Mouse (Mus musculus) limb, embryonic 12.5 days (tissue): Measurements from ENCODE around the gene Gas7. TPM values are rescaled to one million over a fixed set of nuclear protein-coding genes. Genes with fewer than 3 reads are reported as not detected.

Experiments used
- ATAC-seq: fragments of 200-750 bp; cut with Nextera tagmentation; 2 replicates; pipeline ENCODE4 v1.8.0; 2017; ENCODE audit warnings: low read depth, moderate TSS enrichment; ENCODE audit not compliant: insufficient number of reproducible peaks, insufficient read depth, low FRiP score, low TSS enrichment
- H3K27ac ChIP-seq: fragments of 300-500 bp; sonication (generic); 2 replicates; pipeline ENCODE4 v1.5.1; 2016; ENCODE audit warnings: mild to moderate bottlenecking, moderate library complexity
- H3K27me3 ChIP-seq: fragments of 300-500 bp; sonication (generic); 2 replicates; pipeline ENCODE4 v1.6.1; 2016; ENCODE audit warnings: mild to moderate bottlenecking, moderate library complexity
- H3K36me3 ChIP-seq: fragments of 300-500 bp; sonication (generic); 2 replicates; pipeline ENCODE4 v1.6.1; 2016; ENCODE audit warnings: mild to moderate bottlenecking, moderate library complexity
- H3K4me1 ChIP-seq: fragments of 300-500 bp; sonication (generic); replicated peaks from 2 replicates; pipeline ENCODE4 v1.6.1; 2016
- H3K4me2 ChIP-seq: fragments of 300-500 bp; sonication (generic); 2 replicates; pipeline ENCODE4 v1.6.1; 2016; ENCODE audit warnings: mild to moderate bottlenecking, moderate library complexity
- H3K4me3 ChIP-seq: fragments of 300-500 bp; sonication (generic); replicated peaks from 2 replicates; pipeline ENCODE4 v1.5.1; 2016; ENCODE audit warnings: mild to moderate bottlenecking
- H3K9ac ChIP-seq: fragments of 300-500 bp; sonication (generic); replicated peaks from 2 replicates; pipeline ENCODE4 v1.6.1; 2016; ENCODE audit warnings: mild to moderate bottlenecking, moderate library complexity
- H3K9me3 ChIP-seq: fragments of 300-500 bp; sonication (generic); 2 replicates; pipeline ENCODE4 v1.6.1; 2016; ENCODE audit warnings: mild to moderate bottlenecking, moderate library complexity
- WGBS: fragments of 180-500 bp; shearing (Covaris S2); methylation state at CpG from one replicate; pipeline ENCODE4 v1.1.7; 2016; 5-methylcytosine and 5-hydroxymethylcytosine counted together
- polyA plus RNA-seq: library from polyadenylated mRNA; unstranded; fragments of >200 nt; fragmentation: Nextera tagmentation; extraction: Ambion mirVana; gene quantifications from 2 replicates; pipeline ENCODE4 v1.2.1, GENCODE M21; 2016

Gas7 gene
- polyA plus RNA-seq, 1 experiment from 2014 or later = 4.3 TPM

GRCm38 (mm10) chr11:67535703-67536102 lies 80.5 kb downstream of the Gas7 start:
- H3K4me3 ChIP-seq = no peak overlapping the region
- no peaks in the 10 kb centered on the region for H3K36me3 ChIP-seq
- H3K27ac ChIP-seq = no peak overlapping the region
- no peak overlapping the region for H3K4me2 ChIP-seq
- ATAC-seq = no peak
- no peaks in the 10 kb centered on the region for H3K9me3 ChIP-seq
- 81% methylated on average over 1 of the region's 1 CpGs for WGBS
- peaks cover 11% of the 10 kb centered on the region; the same call in 1 of the 2 replicates for H3K4me1 ChIP-seq
- no peak overlapping the region for H3K9ac ChIP-seq
- no peaks in the 10 kb centered on the region for H3K27me3 ChIP-seq

- no peaks in the 10 kb centered on the region for H3K36me3 ChIP-seq
- H3K4me2 ChIP-seq = no peak overlapping the region
- 80% methylated on average over 1 of the region's 1 CpGs for WGBS
- H3K4me3 ChIP-seq = no peak overlapping the region
- no peak overlapping the region for H3K9ac ChIP-seq
- no peak overlapping the region for H3K27ac ChIP-seq
- H3K9me3 ChIP-seq = no peaks in the 10 kb centered on the region
- no peak for ATAC-seq
- H3K27me3 ChIP-seq = no peaks in the 10 kb centered on the region
- peaks cover 11% of the 10 kb centered on the region; the same call in 1 of the 2 replicates for H3K4me1 ChIP-seq
Observed at GRCm38 (mm10) chr11:67536413-67536812, 81.2 kb downstream of the Gas7 start.

- Histone ChIP-seq H3K9me3 (no peaks in the 10 kb centered on the region), H3K4me2 (no peak overlapping the region), H3K4me1 (peaks cover 6% of the 10 kb centered on the region; the same call in 1 of the 2 replicates), H3K9ac (no peak overlapping the region), H3K27ac (no peak overlapping the region), H3K4me3 (no peak overlapping the region), H3K27me3 (no peaks in the 10 kb centered on the region), H3K36me3 (no peaks in the 10 kb centered on the region)
- ATAC-seq = no peak
- WGBS = 88% methylated on average over 4 of the region's 4 CpGs
Observed at GRCm38 (mm10) chr11:67537353-67537752, 82.1 kb downstream of the Gas7 start.

DNA sequence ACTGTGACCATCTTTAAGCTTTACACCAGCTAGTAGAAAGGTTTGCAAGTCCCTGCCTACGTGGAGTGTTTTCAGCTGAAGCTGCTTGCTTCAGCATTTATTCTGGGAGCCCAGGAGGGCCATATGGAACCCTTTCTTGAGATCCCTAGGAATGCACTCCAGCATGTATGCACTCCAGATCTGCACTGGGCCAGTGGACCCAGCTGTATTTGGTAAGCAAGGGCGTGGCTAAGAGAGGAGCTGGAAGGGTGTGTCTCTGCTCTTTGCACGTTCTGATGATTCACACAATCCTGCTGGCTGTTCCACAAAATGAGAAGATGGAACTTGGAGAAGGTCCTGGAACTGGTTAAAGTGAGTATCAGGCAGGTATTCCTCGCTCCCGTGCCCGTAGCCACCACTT lies 83.3 kb downstream of the Gas7 start:
- no peak overlapping the region for H3K27ac ChIP-seq
- no peaks in the 10 kb centered on the region for H3K27me3 ChIP-seq
- no peak for ATAC-seq
- H3K4me2 ChIP-seq = no peak overlapping the region
- no peaks in the 10 kb centered on the region for H3K9me3 ChIP-seq
- H3K4me1 ChIP-seq = no peaks in the 10 kb centered on the region
- no peaks in the 10 kb centered on the region for H3K36me3 ChIP-seq
- WGBS = 79% methylated on average over 6 of the region's 6 CpGs
- H3K9ac ChIP-seq = no peak overlapping the region
- no peak overlapping the region for H3K4me3 ChIP-seq

DNA sequence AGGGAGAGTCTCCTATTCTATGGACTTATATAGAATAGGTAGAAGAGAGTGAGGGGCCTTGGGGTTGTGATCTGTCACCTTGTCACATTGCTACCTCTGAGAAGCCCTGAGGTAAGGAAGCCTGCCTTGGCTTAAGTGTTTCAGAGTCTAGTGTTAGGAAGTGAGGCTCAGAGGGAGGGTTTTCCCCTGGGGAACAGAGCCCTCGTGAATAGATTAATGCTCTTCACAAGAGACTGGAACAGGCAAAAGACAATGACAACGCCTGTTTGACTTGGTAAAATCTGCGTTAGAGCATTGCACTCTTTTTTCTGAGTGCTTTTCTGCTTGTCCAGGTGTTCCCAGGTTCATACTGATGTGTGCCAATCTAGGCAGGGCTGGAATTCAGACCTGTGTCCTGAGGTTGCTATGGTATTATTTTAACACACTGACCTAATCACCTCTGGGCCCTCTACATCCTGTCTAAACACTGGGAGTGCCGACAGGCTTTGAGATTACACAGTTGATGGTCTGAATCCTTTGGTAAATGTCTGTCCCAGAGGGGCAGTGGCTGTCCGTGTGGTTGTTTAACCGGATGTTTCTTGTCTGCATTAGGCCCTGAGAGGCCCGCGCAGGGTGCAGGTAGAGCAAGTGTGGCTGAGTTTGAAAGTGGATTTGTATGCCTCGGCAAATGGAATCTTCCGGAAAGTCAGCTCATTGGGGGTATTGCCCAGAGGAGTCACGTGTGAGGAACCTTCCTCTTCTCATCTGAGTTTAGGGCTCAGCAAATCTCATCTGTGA lies 89.6 kb downstream of the Gas7 start:
- no peak for ATAC-seq
- H3K4me1 ChIP-seq = peaks cover 13% of the 10 kb centered on the region
- no peaks in the 10 kb centered on the region for H3K9me3 ChIP-seq
- H3K36me3 ChIP-seq = no peaks in the 10 kb centered on the region
- no peak overlapping the region for H3K9ac ChIP-seq
- no peaks in the 10 kb centered on the region for H3K27me3 ChIP-seq
- H3K4me3 ChIP-seq = no peak overlapping the region
- 0 out of 2 replicates have a peak overlapping the region, but pooled peaks have one; percentile 25 for H3K27ac ChIP-seq
- WGBS = 55% methylated on average over 11 of the region's 11 CpGs
- no peak overlapping the region for H3K4me2 ChIP-seq

DNA sequence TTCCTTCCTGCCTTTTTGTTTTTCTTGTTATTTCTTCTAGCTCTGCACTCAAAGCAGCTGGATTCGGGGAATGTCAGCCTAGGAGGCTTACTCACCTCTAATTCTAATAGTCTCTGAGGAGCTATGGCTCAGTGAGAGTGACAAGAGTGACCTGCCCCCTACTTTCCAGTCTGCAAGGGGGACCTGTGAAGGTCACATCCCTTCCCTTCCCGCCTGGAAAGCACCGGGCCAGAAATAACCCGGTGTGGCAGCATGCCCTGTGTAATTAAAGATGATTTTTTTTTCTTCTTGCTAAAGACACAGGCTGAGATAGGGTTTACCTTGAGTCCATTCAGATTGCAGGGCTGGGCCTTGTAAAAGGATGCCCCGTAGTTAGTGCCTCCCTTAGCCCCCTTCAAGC lies 91.3 kb downstream of the Gas7 start:
- H3K27ac ChIP-seq = no peak overlapping the region; the same call in 1 of the 2 replicates

DNA sequence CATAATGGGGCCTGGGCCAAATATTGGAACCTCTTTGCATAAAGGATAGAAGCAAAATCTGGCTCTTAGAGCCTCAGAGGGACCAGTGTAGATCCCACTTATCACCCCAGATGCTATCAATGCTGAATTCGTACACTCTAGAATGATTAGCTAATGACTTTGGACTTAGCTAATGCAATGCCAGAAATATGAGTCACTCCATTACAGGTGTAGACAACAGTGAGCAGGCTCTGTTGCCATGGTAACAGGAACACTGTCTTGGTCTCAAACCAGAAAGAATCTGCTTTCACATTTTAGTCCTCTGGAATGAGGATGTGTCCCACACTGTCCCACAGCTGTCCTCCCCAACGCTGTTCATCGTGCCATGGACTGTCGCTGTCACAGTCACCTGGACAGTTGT lies 94.1 kb downstream of the Gas7 start:
- no peak overlapping the region for H3K4me3 ChIP-seq
- H3K4me2 ChIP-seq = no peak overlapping the region
- ATAC-seq = no peak
- no peaks in the 10 kb centered on the region for H3K27me3 ChIP-seq
- H3K9ac ChIP-seq = no peak overlapping the region
- 84% methylated on average over 4 of the region's 4 CpGs for WGBS
- H3K27ac ChIP-seq = no peak overlapping the region
- H3K4me1 ChIP-seq = peaks cover 20% of the 10 kb centered on the region
- no peaks in the 10 kb centered on the region for H3K36me3 ChIP-seq
- H3K9me3 ChIP-seq = no peaks in the 10 kb centered on the region

More for the DNA sequence above, 91.3 kb downstream of the Gas7 start:
- Histone ChIP-seq H3K4me1 (peaks cover 20% of the 10 kb centered on the region), H3K4me3 (no peak overlapping the region), H3K9ac (no peak overlapping the region), H3K4me2 (no peak overlapping the region), H3K9me3 (no peaks in the 10 kb centered on the region), H3K36me3 (no peaks in the 10 kb centered on the region), H3K27me3 (no peaks in the 10 kb centered on the region)
- ATAC-seq = no peak
- WGBS = 34% methylated on average over 5 of the region's 5 CpGs

- Histone ChIP-seq H3K27me3 (no peaks in the 10 kb centered on the region), H3K36me3 (no peaks in the 10 kb centered on the region), H3K9me3 (no peaks in the 10 kb centered on the region), H3K4me2 (no peak overlapping the region), H3K27ac (no peak overlapping the region), H3K9ac (no peak overlapping the region), H3K4me1 (peaks cover 16% of the 10 kb centered on the region), H3K4me3 (no peak overlapping the region)
- WGBS = 71% methylated on average over 13 of the region's 13 CpGs
- no peak for ATAC-seq
Observed at GRCm38 (mm10) chr11:67549762-67550488, 94.7 kb downstream of the Gas7 start.

DNA sequence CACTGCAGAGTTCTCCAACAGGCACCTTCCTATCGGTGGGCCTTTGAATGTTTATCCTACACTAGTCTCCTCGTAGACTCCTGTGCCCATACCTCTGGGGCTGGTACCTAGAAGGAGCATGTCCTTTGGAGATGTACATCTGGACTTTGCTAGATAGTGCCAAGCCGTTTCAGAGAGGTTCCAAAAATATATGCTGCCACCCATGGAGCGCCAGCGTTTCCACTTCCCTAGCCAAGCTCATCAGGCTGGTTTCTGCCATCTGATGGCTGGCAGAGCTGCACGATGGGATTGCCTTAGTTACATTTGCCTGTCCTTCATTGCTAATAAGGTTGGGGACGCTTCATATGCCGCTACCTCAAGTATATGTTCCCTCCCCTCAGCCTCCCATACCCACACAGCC lies 97.2 kb downstream of the Gas7 start:
- Histone ChIP-seq H3K9me3 (no peaks in the 10 kb centered on the region), H3K4me3 (no peak overlapping the region), H3K4me2 (no peak overlapping the region), H3K36me3 (no peaks in the 10 kb centered on the region), H3K4me1 (peaks cover 16% of the 10 kb centered on the region), H3K27ac (no peak overlapping the region), H3K9ac (no peak overlapping the region), H3K27me3 (no peaks in the 10 kb centered on the region)
- WGBS = 90% methylated on average over 8 of the region's 8 CpGs
- no peak for ATAC-seq

DNA sequence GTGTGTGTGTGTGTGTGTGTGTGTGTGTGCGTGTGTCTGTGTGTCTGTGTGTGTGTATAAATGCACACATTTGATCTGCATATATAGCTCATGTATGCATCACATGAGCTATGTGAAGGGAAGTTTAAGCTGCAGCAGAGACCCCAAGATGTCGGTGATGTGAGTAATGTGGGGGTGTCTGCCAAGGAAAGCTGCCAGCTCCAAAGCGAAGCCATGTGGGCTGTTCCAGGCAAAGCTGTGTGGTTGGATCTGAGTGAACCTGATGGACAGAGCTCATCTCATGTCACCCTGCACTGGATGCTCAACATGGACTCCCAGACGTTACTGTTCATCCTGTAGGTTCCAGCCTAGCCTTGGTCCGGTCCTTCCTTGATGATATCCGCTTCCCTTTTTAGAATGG lies 99.0 kb downstream of the Gas7 start:
- no peaks in the 10 kb centered on the region for H3K27me3 ChIP-seq
- no peak overlapping the region for H3K4me3 ChIP-seq
- H3K4me1 ChIP-seq = peaks cover 19% of the 10 kb centered on the region
- WGBS = 94% methylated on average over 6 of the region's 6 CpGs
- H3K9me3 ChIP-seq = no peaks in the 10 kb centered on the region
- H3K9ac ChIP-seq = no peak overlapping the region
- H3K4me2 ChIP-seq = no peak overlapping the region
- no peaks in the 10 kb centered on the region for H3K36me3 ChIP-seq
- H3K27ac ChIP-seq = no peak overlapping the region
- ATAC-seq = no peak

- Histone ChIP-seq H3K9me3 (no peaks in the 10 kb centered on the region), H3K36me3 (no peaks in the 10 kb centered on the region), H3K27ac (no peak overlapping the region), H3K4me3 (no peak overlapping the region), H3K4me2 (no peak overlapping the region), H3K27me3 (no peaks in the 10 kb centered on the region), H3K9ac (no peak overlapping the region), H3K4me1 (peaks cover 12% of the 10 kb centered on the region)
- ATAC-seq = no peak
- WGBS = 66% methylated on average over 3 of the region's 3 CpGs
Observed at GRCm38 (mm10) chr11:67556360-67556759, 101.1 kb downstream of the Gas7 start.
